Mouse (Mus musculus) lung, postnatal 0 days (tissue): Measurements from ENCODE around the gene Dst. TPM values are rescaled to one million over a fixed set of nuclear protein-coding genes. Genes with fewer than 3 reads are reported as not detected.
A peak's percentile ranks its signal among the peaks of the same experiment; 100 is the strongest.

Experiments
- ATAC-seq: fragments of 200-750 bp; cut with Nextera tagmentation; 2 replicates; pipeline ENCODE4 v1.8.0; 2017; ENCODE audit warnings: moderate library complexity
- DNase-seq: peaks from one replicate; pipeline ENCODE4 v3.0.0-alpha.2; 2016; ENCODE audit warnings: low spot score
- H3K27ac ChIP-seq: fragments of 300-500 bp; sonication (generic); 2 replicates; pipeline ENCODE4 v1.5.1; 2014; ENCODE audit warnings: antibody characterized with exemption, mild to moderate bottlenecking, low read length, mixed read lengths
- H3K27me3 ChIP-seq: fragments of 300-500 bp; sonication (generic); replicated peaks from 2 replicates; pipeline ENCODE4 v1.6.1; 2014; ENCODE audit warnings: low read length, mixed read lengths; ENCODE audit not compliant: insufficient read depth
- H3K36me3 ChIP-seq: fragments of 300-500 bp; sonication (generic); 2 replicates; pipeline ENCODE4 v1.6.1; 2014; ENCODE audit warnings: low read length, mixed read lengths; ENCODE audit not compliant: insufficient read depth
- H3K4me1 ChIP-seq: fragments of 300-500 bp; sonication (generic); 2 replicates; pipeline ENCODE4 v1.6.1; 2014; ENCODE audit warnings: antibody characterized with exemption, low read depth, low read length, mixed read lengths; ENCODE audit not compliant: insufficient read depth
- H3K4me2 ChIP-seq: fragments of 300-500 bp; sonication (generic); replicated peaks from 2 replicates; pipeline ENCODE4 v1.6.1; 2014; ENCODE audit warnings: low read depth, mild to moderate bottlenecking, low read length, moderate library complexity, mixed read lengths
- H3K4me3 ChIP-seq: fragments of 300-500 bp; sonication (generic); 2 replicates; pipeline ENCODE4 v1.5.1; 2014; ENCODE audit warnings: low read depth, low read length
- H3K9ac ChIP-seq: fragments of 300-500 bp; sonication (generic); replicated peaks from 2 replicates; pipeline ENCODE4 v1.6.1; 2014; ENCODE audit warnings: low read depth, mild to moderate bottlenecking
- H3K9me3 ChIP-seq: fragments of 300-500 bp; sonication (generic); 2 replicates; pipeline ENCODE4 v1.6.1; 2016; ENCODE audit warnings: low read length, mixed read lengths
- CTCF ChIP-seq: IDR thresholded peaks from 2 replicates; pipeline ENCODE4 v1.5.1; 2016; ENCODE audit warnings: antibody characterized with exemption, mild to moderate bottlenecking
- EP300 ChIP-seq: IDR thresholded peaks from 2 replicates; pipeline ENCODE4 v1.6.1; 2016; ENCODE audit warnings: antibody characterized with exemption, mild to moderate bottlenecking, control low read depth
- WGBS: fragments of 180-500 bp; shearing (Covaris S2); extraction: QIAGEN DNeasy Blood & Tissue Kit; methylation state at CpG from one replicate; pipeline ENCODE4 v1.1.7; 2014; 5-methylcytosine and 5-hydroxymethylcytosine counted together
- polyA plus RNA-seq: library from polyadenylated mRNA; unstranded; fragments of >200 nt; fragmentation: Nextera tagmentation; extraction: Ambion mirVana; gene quantifications from 2 replicates; pipeline ENCODE4 v1.2.1, GENCODE M21; 2015

The Dst gene
- polyA plus RNA-seq, 1 experiment from 2014 or later, result 18.1 TPM

GRCm38 (mm10) chr1:33960439-33960838, 52.4 kb downstream of the Dst start:
- no peaks in the 10 kb centered on the region for H3K27me3 ChIP-seq
- ATAC-seq (no peak), DNase-seq (no peak)
- H3K4me1 ChIP-seq, result no peaks in the 10 kb centered on the region
- H3K36me3 ChIP-seq, result no peaks in the 10 kb centered on the region
- 73% methylated on average over 8 of the region's 8 CpGs for WGBS
- no peak overlapping the region for H3K27ac ChIP-seq
- no peak overlapping the region for H3K9ac ChIP-seq
- no peak overlapping the region for H3K4me2 ChIP-seq
- H3K9me3 ChIP-seq, result no peaks in the 10 kb centered on the region
- TF ChIP-seq CTCF, result no peak
- TF ChIP-seq EP300, result no peak
- H3K4me3 ChIP-seq, result no peak overlapping the region

DNA sequence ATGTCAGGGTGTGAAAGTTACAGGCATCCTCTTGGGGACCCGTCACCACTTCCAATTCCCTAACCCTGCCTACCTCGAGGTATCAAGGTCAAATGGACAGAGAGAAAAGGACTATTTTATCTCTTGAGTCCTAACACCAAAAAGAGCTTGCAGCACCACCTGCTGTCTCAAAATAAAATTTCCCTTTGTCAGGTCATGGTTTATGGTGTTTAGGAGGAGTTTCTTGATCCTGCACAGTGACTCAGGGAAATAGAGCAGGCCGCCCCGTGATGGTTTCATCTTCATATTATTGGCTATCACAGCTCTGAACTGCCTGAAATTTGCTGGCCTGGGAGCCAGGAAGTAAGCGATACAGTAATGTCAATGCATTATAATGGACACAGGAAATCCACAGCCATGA, 56.6 kb downstream of the Dst start:
- H3K4me1 ChIP-seq, result no peaks in the 10 kb centered on the region
- no peaks in the 10 kb centered on the region for H3K9me3 ChIP-seq
- no peak overlapping the region for H3K9ac ChIP-seq
- no peak overlapping the region for H3K4me2 ChIP-seq
- DNase-seq (peak; percentile 45), ATAC-seq (no peak)
- no peaks in the 10 kb centered on the region for H3K27me3 ChIP-seq
- TF ChIP-seq CTCF (peak; percentile 66), EP300 (no peak)
- WGBS, result 32% methylated on average over 5 of the region's 5 CpGs
- no peak overlapping the region for H3K4me3 ChIP-seq
- no peak overlapping the region for H3K27ac ChIP-seq
- H3K36me3 ChIP-seq, result no peaks in the 10 kb centered on the region

- H3K4me3 ChIP-seq, result no peak overlapping the region
- H3K9ac ChIP-seq, result no peak overlapping the region
- no peaks in the 10 kb centered on the region for H3K4me1 ChIP-seq
- H3K9me3 ChIP-seq, result no peaks in the 10 kb centered on the region
- TF ChIP-seq EP300 (no peak), CTCF (no peak)
- H3K27ac ChIP-seq, result no peak overlapping the region
- no peaks in the 10 kb centered on the region for H3K27me3 ChIP-seq
- no peak overlapping the region for H3K4me2 ChIP-seq
- whole genome bisulfite sequencing, result 77% methylated on average over 4 of the region's 4 CpGs
- H3K36me3 ChIP-seq, result no peaks in the 10 kb centered on the region
- no peak for DNase-seq
- no peak for ATAC-seq
Observed at GRCm38 (mm10) chr1:33965824-33966223, 57.8 kb downstream of the Dst start.

GRCm38 (mm10) chr1:33966328-33966727, 58.3 kb downstream of the Dst start:
- no peak overlapping the region for H3K4me2 ChIP-seq
- H3K4me3 ChIP-seq, result no peak overlapping the region
- 27% methylated on average over 6 of the region's 6 CpGs for WGBS
- no peaks in the 10 kb centered on the region for H3K27me3 ChIP-seq
- TF ChIP-seq EP300, result no peak
- TF ChIP-seq CTCF, result peak; percentile 78
- peak; percentile 65 for DNase-seq
- H3K4me1 ChIP-seq, result no peaks in the 10 kb centered on the region
- H3K9me3 ChIP-seq, result no peaks in the 10 kb centered on the region
- H3K9ac ChIP-seq, result no peak overlapping the region
- H3K36me3 ChIP-seq, result no peaks in the 10 kb centered on the region
- H3K27ac ChIP-seq, result no peak overlapping the region
- no peak for ATAC-seq

- no peaks in the 10 kb centered on the region for H3K4me1 ChIP-seq
- DNase-seq (no peak), ATAC-seq (no peak)
- no peaks in the 10 kb centered on the region for H3K9me3 ChIP-seq
- no peaks in the 10 kb centered on the region for H3K27me3 ChIP-seq
- no peak for TF ChIP-seq EP300
- no peak for TF ChIP-seq CTCF
- no peak overlapping the region for H3K9ac ChIP-seq
- H3K4me3 ChIP-seq, result no peak overlapping the region
- no peaks in the 10 kb centered on the region for H3K36me3 ChIP-seq
- H3K27ac ChIP-seq, result no peak overlapping the region
- H3K4me2 ChIP-seq, result no peak overlapping the region
- WGBS, result 52% methylated on average over 4 of the region's 4 CpGs
Observed at GRCm38 (mm10) chr1:33967206-33967605, 59.2 kb downstream of the Dst start.

DNA sequence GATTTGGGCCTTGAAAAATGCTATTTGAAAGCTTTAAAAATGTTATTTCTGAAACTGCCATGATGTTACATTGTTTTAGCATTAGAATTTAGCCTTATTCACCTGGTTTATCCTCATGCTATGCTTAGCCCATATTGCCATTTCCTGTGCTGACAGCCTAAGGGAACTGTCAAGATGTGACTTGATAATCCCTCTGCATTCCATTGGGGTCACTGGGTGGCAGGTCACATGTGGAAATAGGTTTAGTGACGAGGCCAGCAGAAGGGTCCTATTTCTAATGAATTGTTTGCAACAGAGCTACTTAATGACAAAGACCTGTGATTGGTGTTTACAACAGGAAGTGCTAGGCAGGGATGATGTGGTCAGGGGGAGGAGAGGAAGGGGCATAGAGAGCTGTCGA, 61.9 kb downstream of the Dst start:
- DNase-seq (no peak), ATAC-seq (no peak)
- H3K9ac ChIP-seq, result no peak overlapping the region
- H3K36me3 ChIP-seq, result no peaks in the 10 kb centered on the region
- no peak overlapping the region for H3K27ac ChIP-seq
- H3K4me2 ChIP-seq, result no peak overlapping the region
- H3K4me3 ChIP-seq, result no peak overlapping the region
- no peaks in the 10 kb centered on the region for H3K4me1 ChIP-seq
- H3K27me3 ChIP-seq, result no peaks in the 10 kb centered on the region
- no peak for TF ChIP-seq CTCF
- TF ChIP-seq EP300, result no peak
- WGBS, result 35% methylated on average over 2 of the region's 2 CpGs
- no peaks in the 10 kb centered on the region for H3K9me3 ChIP-seq

GRCm38 (mm10) chr1:33974401-33974800, 66.4 kb downstream of the Dst start:
- TF ChIP-seq EP300, result no peak
- no peak for TF ChIP-seq CTCF
- Histone ChIP-seq H3K4me1 (no peaks in the 10 kb centered on the region), H3K27ac (no peak overlapping the region), H3K9ac (no peak overlapping the region), H3K4me2 (no peak overlapping the region), H3K9me3 (no peaks in the 10 kb centered on the region), H3K27me3 (no peaks in the 10 kb centered on the region), H3K4me3 (no peak overlapping the region), H3K36me3 (no peaks in the 10 kb centered on the region)
- ATAC-seq (no peak), DNase-seq (no peak)
- 84% methylated on average over 11 of the region's 11 CpGs for WGBS
